In genomic region chr5:24076986-24077718, GRCm38 (mm10) we compare ENCODE assay signal across 7 mouse cellular contexts. TPM values are rescaled to one million over a fixed set of nuclear protein-coding genes. Genes with fewer than 3 reads are reported as not detected.
DNase-seq lines count a peak whose midpoint lies in the region; ATAC-seq and TF ChIP-seq lines count a peak whose summit lies in the region.

No protein-coding gene starts in this region.

- peak; percentile 78 for TF ChIP-seq CTCF in cortical plate, adult 2 months (IDR thresholded peaks at IDR 0.05; ENCODE audit: extremely low read depth, insufficient read depth, low read length)

- peak overlapping the region; percentile 18 for H3K4me3 ChIP-seq in cortical plate, adult 2 months (ENCODE audit: insufficient read depth, low read length)

- peak; percentile 84 for ATAC-seq in megakaryocyte-erythroid progenitor cell, adult 5-6 weeks (replicated peaks; ENCODE audit: low FRiP score, low TSS enrichment, poor library complexity, severe bottlenecking)

- peak; percentile 47 to 50 for DNase-seq in adrenal gland, adult 18-20 months (ENCODE audit: low spot score in 2 of 2)
- peak; percentile 41 to 46 for DNase-seq in gastrocnemius, adult 8-10 months (ENCODE audit: low spot score in 2 of 2)
- peak; percentile 66 for DNase-seq in hindlimb bud, embryonic 11.5 days (ENCODE audit: extremely low spot score, low read depth, low spot score)
- peak; percentile 53 to 78 for DNase-seq in left cerebral cortex, postnatal 10 days (ENCODE audit: extremely low spot score in 1 of 2, low spot score in 2 of 2)
- peak; percentile 48 for DNase-seq in right cerebral cortex, postnatal 25 days

- H3K27ac ChIP-seq in cortical plate, adult 2 months (ENCODE audit: insufficient read depth, low read length), result no peak overlapping the region

- intact Hi-C loops in left cerebral cortex, postnatal 10 days (cut with DNase I), result loop anchor here (2.0 kb wide), 1 partner anchor 226 kb away; no protein-coding TSS in a partner anchor

- peaks cover 1% of the 10 kb centered on the region; the same call in 1 of the 2 replicates for H3K4me1 ChIP-seq in cortical plate, adult 2 months (ENCODE audit: control insufficient read depth, insufficient read depth, low read length)

- TF ChIP-seq POLR2A in cortical plate, adult 2 months (IDR thresholded peaks at IDR 0.05; ENCODE audit: extremely low read depth, insufficient read depth, low read length), result no peak

RNA-seq across cellular contexts. Expression of gene Klhl7, which starts 23.3 kb away (rescaled TPM):
- total RNA-seq in adrenal gland, adult 18-20 months (2021), result 10 to 100 TPM; 32.2 to 36.7 TPM
- 52.9 and 54.5 TPM in 2 replicates for polyA plus RNA-seq in cortical plate, adult 2 months (2012; rRNA removed)
- total RNA-seq in gastrocnemius, adult 8-10 months (2022), result 10 to 100 TPM; 35.2 to 41.0 (median 37.7) TPM
- total RNA-seq in left cerebral cortex, postnatal 10 days (2021), result 100 to 1,000 TPM; 124 to 125 TPM
- total RNA-seq in megakaryocyte-erythroid progenitor cell, adult 5-6 weeks (2014; fragmentation: Nextera tagmentation), result 11.1 and 13.7 TPM in 2 replicates
- 23.1 and 32.8 TPM in 2 replicates for total RNA-seq in megakaryocyte-erythroid progenitor cell, adult 5-6 weeks (2017)

RNA-seq across cellular contexts. Expression of gene Fam126a, which starts 46.7 kb away (rescaled TPM):
- 100 to 1,000 TPM in 1 of 2 experiments, 10 to 100 TPM in 1; 51.9 to 156 TPM for total RNA-seq in adrenal gland, adult 18-20 months (2021)
- polyA plus RNA-seq in cortical plate, adult 2 months (2012; rRNA removed), result 7.9 and 8.5 TPM in 2 replicates
- total RNA-seq in gastrocnemius, adult 8-10 months (2022), result 1 to 10 TPM; 4.1 to 5.9 (median 4.7) TPM
- total RNA-seq in left cerebral cortex, postnatal 10 days (2021), result 10 to 100 TPM; 37.3 to 41.6 TPM
- 46.6 and 46.8 TPM in 2 replicates for total RNA-seq in megakaryocyte-erythroid progenitor cell, adult 5-6 weeks (2014; fragmentation: Nextera tagmentation)
- 58.4 TPM in 2 replicates for total RNA-seq in megakaryocyte-erythroid progenitor cell, adult 5-6 weeks (2017)

Comparison
In these comparisons a context has a peak if more than half of its experiments do, and no peak if none do; other contexts are left out.
1. RNA of gene Fam126a, which starts 46.7 kb away (total RNA-seq): 51.9 to 156 TPM in adrenal gland, adult 18-20 months, 46.6 to 58.4 TPM in megakaryocyte-erythroid progenitor cell, adult 5-6 weeks and 37.3 to 41.6 TPM in left cerebral cortex, postnatal 10 days; 4.1 to 5.9 TPM in gastrocnemius, adult 8-10 months; every median in the first group is over 4 times any median in the second.
2. Peak in every context shown above with its lines, with median percentiles within 50 percentile points of each other: DNase-seq.